Mouse (Mus musculus): ENCODE results near the gene Evx2.

Gene Evx2

GRCm38 (mm10) chr2:74611406-74611805 lies 48.0 kb downstream of the Evx2 start:
- DNase-seq = no peak

GRCm38 (mm10) chr2:74609350-74609749 lies 50.0 kb downstream of the Evx2 start:
- DNase-seq = no peak

GRCm38 (mm10) chr2:74606087-74606760 lies 53.1 kb downstream of the Evx2 start:
- DNase-seq = no peak

GRCm38 (mm10) chr2:74604011-74604410 lies 55.3 kb downstream of the Evx2 start:
- no peak for DNase-seq

Measured in cerebellum, adult 11-12 months (tissue).